Mouse (Mus musculus): ENCODE data around the gene Ppl.

DNA sequence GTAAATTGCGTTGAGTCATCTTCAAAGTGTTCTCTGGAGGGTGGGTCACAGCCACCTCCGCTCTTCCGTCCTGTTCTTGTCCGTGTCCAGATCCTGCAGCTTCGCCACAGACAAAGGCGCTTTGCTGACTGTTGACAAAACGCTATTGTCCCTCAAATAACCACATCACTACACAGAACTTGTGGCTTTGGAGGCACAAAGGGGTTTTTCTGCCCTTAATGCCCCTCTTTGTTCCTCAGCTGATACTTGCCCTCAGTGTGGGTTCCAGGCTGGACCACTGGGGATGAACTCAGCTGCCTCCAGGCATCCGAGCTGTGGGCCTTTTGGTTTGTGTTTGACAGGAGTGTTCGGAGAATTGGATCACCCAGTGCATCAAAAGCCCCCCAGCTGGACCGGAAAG is 18.3 kb upstream of the Ppl start:
- TF ChIP-seq CTCF (IDR thresholded peaks at IDR 0.05; ENCODE audit: low read depth, low read length): no peak
- no peak for TF ChIP-seq POLR2AphosphoS5 (IDR thresholded peaks at IDR 0.05; ENCODE audit: insufficient replicate concordance, low read depth, low read length)
- no peak for TF ChIP-seq GATA1 (IDR thresholded peaks at IDR 0.05; ENCODE audit: borderline replicate concordance, low read length)
- TF ChIP-seq TAL1 (conservative IDR thresholded peaks at IDR 0.05; ENCODE audit: low read depth, low read length): no peak
- TF ChIP-seq GATA2 (IDR thresholded peaks at IDR 0.05; ENCODE audit: borderline replicate concordance, low read depth, low read length): no peak

All from G1E (cell line).